Mouse (Mus musculus) Muller cell, postnatal 12 days (primary cell): ENCODE measurements around the gene Rab40c.
"Not testable (repeated sequence)": the region's sequence is repeated elsewhere in the genome, so short reads cannot be mapped to it uniquely, and the experiment has no call there.

Experiments
- DNase-seq: peaks from one replicate; pipeline ENCODE4 v3.0.0-alpha.2; 2015; ENCODE audit errors: inconsistent ontology term

Rab40c gene

DNA sequence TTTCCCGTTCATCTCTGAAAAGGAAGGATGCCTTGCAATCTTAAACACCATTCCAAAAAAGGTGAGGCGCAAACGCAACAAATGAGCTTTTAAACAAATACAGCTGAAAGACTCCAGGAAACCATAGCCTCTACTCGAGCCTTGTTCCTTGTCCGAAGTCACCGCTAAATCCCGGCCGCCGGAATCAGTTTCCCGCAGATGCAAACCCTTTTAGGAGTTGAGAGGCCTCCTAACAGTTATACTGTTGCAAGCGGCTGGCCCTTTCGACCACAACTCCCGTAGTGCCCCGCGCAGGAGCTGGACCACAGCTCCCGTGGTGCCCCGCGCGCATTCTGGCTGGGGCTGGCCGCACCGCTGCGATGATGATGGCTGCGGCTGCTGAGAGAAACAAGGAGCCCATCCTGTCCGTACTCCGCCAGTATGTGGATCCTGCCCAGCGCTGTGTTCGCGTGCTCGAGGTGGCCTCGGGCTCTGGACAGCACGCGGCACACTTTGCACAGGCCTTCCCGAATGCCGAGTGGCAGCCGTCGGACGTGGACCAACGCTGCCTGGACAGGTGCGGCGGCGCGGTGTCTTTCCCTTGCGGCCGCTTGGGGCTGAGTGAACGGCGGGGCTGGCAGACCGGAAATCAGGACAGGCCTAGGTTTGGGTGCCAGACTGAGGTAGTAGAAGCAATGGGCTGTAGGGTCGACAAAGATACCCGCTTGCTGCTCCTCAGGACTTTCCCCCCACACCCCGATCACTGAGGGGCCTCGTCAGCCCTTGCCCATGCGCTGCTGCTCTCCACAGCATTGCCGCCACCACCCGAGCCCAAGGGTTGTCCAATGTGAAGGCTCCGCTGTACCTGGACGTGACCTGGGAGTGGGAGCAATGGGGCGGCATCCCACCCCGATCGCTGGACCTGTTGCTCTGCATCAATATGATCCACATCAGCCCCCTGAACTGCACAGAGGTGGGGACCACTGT, 44.1 kb downstream of the Rab40c start:
- peak; percentile 90 for DNase-seq

DNA sequence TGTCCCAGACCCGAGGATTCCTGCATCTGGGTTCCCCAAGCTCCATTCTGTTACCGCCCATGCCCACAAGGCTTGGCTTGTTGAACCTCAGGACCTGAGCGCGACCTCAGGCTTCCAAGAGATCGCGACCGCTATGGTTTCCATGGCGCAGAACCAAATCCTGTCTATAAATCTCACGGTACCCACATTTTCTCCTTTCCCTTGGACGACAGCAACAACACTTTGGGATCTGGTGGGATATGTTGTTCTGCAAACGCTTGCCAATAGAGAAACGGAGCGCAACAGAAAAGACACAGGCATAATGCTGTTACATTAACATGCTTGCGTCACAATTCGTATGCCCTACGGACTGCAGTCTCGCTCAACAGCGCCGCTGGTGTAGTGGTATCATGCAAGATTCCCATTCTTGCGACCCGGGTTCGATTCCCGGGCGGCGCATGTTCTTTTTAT, 44.8 kb downstream of the Rab40c start, which contains the start of gene Mettl26:
TSS of gene Mettl26 (plus strand) at position 354 of the 450 bp plus-strand sequence.
- DNase-seq = peak; percentile 90

DNA sequence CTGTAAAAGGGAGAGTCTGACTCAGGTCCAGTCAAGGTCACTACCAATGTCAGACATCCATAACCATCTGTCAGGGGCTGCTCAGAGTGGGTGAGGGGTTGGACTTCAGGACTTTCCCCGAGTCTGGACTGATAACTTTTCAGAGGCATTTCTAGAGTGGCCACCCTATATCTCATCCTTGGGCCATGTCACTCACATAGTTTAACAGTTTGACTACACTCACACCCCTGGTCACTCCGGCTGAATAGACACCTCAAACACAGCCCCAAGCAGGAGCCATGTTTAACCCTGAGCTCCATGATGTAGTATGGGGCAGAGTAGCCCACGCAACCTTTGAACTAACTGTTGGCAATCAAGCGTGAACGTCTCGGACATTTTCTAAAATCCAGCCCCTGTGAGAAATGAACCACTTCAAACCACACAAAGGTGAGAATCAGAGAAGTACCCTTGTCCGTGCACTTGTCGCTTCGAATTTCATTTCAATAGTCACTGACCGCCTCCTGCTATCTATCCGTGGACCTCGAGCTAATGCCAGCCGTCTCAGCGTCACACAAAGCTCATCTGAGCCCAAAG, 45.3 kb downstream of the Rab40c start:
- no peak for DNase-seq

DNA sequence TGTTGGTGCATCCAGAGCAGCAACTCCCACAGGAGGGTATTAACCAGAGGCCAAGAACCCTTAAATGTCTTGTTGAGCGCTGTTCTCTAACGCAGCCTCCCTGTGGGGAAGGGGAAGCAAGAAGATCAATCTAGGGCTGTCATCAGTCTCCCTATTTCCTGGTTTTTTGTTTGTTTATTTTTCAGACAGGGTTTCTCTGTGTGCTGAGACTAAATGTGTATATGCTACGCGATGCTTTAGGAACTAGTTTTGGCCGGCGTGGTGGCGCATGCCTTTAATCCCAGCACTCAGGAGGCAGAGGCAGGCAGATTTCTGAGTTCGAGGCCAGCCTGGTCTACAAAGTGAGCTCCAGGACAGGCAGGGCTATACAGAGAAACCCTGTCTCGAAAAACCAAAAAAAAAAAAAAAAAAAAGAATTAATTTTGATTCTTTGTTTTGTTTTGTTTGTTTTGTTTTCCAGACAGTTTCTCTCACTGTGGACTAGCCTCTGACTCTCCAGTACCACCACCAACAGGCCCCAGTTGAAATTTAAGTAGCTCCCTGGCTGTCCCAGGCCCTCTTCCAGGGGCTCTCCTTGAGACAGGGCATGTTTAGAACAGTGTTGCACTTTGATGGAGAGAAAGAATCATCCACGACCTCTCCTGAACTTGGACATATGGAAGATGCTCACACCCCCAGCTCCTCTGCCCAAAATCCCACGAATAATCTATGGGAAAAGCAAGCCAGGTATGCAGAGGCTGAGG, 46.0 kb downstream of the Rab40c start:
- DNase-seq = no peak

DNA sequence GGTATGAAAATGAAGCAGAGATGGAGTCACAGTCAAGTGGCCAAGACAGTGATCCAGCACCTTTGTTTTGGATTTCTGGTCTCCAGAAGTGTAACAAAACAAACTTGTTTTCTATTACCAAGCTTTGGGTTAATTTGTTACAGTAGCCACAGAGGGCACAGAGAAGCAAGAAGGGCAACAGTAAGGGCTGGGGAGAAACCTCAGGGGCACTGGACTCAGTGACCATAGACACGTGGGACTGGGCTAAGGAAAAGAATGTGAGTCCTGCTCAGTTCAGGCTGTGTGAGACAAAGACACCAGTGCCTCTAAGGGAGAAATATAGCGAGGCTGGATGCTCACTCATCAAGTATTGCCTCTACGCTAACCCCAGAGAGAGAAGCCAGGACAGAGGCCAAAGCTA, 46.9 kb downstream of the Rab40c start:
- DNase-seq = no peak

DNA sequence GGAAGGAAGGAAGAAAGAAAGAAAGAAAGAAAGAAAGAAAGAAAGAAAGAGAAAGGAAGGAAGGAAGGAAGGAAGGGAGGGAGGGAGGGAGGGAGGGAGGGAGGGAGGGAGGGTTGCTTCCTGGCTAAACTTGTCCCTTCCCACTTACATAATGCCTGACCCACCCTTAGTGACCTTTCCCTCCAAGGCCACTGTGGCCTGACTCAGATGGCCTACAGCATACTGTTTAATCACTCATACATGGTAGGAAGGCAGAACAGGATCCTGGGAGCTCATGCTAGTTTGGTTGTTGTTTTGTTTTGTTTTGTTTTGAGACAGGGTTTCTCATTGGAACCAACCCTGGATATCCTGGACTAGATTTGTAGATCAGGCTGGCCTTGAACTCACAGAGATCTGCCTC, 48.0 kb downstream of the Rab40c start:
- DNase-seq = not testable (repeated sequence)

DNA sequence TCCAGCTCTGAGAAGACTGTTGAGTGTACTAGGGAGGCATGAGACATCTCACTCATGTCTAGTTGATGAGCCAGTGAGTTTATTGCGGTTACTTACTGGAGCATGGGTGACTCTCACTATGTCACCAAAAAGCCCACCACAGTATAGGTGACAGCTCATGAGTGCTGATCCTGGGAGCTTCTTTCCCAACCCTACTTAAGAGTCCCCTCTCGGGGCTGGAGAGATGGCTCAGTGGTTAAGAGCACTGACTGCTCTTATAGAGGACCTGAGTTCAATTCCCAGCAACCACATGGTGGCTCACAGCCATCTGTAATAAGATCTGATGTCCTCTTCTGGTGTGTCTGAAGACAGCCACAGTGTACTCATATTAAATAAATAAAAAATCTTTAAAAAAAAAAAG, 49.6 kb downstream of the Rab40c start:
- no peak for DNase-seq

DNA sequence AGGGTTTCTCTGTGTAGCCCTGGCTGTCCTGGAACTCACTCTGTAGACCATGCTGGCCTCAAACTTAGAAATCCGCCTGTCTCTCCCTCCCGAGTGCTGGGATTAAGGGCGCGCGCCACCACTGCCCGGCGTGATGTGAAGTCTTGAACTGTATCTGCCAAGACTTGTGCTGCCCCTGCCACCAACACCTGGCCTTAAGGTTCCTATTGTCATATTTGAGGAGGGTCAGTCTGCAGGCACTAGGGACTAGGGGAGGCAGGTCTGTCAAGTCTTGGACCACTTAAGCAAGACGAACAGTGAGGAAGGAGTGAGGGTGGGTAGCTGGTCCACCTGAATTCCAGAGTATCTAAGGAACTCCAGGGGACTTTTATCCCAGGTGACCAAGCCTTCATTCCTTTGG, 50.0 kb downstream of the Rab40c start:
- DNase-seq = no peak

DNA sequence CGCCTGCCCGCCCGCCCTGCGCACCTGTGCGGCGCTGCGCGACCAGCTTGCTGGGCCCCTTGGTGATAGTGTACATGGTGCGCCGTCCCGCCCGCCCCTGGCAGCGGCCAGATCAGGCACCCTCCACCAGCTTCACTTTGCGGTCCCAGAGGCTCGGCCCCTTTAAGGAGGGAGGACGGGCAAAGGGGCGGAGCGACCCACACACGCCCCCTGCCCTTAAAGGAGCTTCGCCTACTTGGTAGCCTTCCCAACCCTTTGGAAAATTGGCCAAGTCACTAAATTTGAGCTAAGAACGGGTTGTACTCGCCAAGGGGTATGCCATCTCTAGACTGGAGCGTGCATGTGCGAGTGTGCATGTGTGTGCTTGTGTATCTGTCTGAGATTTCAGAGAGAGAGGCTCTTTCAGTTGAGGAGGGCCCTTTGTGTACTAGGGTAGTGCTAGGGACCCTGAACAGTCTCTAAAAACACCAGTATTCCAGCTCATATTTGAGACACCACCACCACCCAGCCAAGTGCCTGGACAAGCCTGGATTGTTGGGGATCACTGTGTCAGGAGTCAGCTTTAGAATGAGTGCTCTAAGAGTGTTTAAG, 50.8 kb downstream of the Rab40c start, which contains the start of gene Mcrip2:
TSS of gene Mcrip2 (minus strand) at position 164 of the 591 bp plus-strand sequence.
- DNase-seq = peak; percentile 83

DNA sequence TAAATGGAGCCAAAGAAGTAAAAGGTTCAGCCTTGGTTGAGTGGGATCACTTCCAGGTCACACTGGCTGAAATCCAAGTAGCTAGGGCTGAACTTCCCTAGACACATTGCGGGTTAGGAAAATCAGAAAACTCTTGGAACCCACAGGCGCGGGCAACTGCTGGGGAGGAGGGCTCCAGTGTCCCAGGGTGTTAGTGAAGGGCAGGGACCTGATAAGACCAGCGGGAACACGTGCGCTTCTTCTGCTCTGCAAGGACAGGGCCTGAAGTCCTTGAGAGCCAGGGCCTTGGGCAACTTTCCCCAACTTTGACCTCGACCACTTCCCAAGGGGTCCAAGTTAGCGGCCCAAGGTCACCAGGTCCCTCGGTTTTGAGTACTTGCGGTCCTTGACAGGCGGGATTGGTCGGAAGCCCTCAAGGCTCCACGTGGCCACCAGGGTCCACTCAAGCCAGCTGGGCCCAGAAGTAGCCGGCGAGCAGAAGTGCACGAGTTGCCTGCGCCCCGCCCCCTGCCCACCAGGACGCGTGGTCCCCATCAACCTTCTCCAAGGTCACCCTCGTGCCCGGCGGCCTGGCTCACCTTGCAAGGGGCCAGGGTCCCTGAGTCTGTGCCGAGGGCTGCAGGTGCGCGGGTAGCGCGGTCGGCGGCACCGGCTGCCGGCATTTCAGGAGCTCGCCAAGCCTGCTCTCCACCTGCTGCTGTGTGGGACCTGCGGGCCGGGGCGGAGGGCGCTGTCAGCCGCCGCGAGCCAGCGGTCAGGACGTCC, 51.5 kb downstream of the Rab40c start:
- DNase-seq = peak; percentile 60

DNA sequence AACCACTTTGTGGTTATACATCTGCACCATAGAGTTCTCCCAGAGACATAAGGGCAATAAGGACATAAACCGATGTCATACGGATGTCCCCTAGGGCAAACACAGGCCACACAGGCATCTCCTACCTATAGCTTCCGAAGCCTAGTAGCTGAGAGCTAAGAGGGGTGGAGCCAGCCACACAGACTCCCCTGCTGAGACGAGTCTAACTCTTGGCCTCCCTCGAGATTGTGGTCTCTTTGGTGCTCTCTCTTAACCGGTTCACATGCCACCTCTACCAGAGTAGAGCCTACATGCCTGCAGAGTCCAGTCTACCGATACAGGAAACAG, 52.1 kb downstream of the Rab40c start:
- no peak for DNase-seq

DNA sequence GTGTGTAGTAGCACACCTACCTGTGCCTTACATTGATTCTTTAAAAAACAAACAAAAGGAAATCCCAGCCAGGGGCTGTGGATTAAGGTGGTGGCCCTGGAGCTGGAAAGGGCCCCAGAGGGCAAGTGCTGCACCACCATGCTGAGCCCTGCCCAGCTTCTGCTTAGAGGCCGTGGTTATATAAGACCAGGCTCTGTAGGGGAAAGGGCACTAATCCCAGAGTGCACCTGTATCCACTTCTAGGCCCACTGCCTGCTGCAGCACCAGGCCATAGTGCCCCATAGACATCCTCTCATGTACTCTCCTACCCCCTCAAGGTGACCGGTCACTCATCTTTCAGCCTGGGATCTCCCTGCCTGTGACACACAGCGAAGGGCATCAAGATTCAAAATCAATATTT, 53.4 kb downstream of the Rab40c start:
- DNase-seq = no peak

DNA sequence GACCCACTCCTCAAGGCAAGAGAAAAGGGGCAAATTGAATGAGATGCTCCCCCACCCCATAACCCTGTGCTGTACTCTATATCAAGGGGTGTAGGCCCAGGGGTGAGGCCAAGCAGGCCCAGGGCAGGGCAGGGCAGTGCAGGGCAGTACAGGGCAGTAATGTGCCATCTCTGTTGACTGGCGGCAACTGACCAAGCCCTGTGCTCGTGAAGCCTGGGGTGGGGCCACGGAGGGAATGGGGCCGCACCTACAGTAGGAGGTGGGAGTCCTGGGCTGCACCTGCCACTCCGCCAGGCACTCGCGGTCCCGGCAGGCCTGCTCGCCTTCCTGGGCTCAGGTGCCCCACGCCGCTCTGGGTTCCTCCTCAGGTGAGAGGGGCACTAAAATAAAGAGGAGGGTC, 54.2 kb downstream of the Rab40c start:
- no peak for DNase-seq

DNA sequence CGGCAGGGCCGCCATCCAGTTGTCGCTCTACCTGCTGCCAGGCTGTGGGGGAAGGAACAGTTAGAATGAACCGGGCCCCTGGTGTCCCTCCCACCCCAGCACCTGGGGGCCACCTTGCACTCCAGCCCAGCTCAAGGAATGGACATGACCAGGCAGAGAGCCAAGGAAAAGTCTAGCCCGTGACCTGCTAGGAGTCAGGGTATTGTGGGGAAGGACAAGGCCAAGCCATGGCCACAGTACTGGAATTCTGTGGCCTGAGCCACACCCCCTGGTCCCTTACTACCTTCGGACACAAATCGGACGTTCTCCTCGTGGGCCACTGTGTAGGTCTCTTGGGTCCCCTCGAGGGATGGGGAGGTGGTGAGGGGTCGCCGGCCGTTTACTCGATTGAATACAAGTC, 55.2 kb downstream of the Rab40c start:
- no peak for DNase-seq

DNA sequence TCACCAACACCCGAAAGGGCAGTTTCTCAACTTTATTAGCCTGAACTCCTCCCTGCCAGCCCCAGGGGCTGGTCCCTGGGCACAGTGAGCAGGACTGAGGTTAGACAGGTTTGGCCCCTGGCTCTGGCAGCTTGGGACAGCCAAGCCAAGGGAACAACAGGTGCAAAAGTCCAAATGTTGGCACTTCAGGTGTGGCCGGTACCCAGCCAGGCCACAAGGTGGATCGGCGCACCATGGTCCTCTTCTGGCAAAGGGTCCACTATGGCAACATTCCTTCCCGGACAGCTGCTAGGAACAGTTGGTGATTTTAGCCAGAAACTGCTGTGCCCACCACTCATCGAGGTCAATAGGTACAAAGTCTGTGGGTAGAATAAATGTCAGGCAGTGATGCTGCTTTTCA, 55.8 kb downstream of the Rab40c start:
- no peak for DNase-seq

DNA sequence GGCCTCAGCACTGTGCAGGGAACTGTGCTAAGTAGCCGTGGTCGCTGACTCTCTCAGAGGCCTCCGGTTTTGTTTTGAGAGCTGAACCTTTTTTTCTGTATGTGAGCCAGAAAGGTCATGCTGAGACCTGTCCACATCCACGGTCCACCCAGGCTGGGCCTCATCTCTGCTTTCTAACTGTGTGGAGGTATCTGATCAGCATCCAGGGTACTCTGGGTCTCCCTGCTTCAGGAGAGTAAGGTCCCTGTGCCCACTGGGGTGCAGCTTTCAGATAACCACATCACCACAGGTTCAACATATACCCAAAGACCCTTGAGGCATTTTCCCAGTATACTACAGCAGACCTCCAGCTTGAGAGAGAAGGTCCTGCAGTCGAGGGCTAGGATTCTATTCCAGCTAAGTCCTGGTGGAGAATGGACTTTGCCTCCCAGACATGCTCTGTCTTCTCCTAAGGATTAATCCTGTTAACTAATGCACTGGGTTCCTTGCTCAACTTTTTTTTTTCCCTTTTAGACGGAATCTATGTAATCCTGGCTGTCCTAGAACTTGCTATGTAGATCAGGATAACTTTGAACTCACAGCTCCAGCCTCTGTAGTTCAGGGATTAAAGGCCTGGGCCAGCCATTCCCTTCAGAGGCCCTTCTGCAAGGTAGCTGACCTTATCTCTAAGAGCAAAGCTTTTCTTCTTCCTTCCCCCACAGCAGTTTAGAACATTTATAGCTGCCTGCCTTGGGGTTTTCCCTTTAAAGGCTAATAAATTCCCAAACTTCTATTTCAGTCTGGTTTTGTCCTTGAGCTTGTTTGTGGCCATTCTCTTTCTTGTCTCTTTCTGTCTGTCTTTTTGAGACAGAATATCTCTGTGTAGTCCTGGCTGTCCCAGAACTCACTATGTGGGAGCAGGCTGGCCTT, 57.6 kb downstream of the Rab40c start:
- DNase-seq = no peak

DNA sequence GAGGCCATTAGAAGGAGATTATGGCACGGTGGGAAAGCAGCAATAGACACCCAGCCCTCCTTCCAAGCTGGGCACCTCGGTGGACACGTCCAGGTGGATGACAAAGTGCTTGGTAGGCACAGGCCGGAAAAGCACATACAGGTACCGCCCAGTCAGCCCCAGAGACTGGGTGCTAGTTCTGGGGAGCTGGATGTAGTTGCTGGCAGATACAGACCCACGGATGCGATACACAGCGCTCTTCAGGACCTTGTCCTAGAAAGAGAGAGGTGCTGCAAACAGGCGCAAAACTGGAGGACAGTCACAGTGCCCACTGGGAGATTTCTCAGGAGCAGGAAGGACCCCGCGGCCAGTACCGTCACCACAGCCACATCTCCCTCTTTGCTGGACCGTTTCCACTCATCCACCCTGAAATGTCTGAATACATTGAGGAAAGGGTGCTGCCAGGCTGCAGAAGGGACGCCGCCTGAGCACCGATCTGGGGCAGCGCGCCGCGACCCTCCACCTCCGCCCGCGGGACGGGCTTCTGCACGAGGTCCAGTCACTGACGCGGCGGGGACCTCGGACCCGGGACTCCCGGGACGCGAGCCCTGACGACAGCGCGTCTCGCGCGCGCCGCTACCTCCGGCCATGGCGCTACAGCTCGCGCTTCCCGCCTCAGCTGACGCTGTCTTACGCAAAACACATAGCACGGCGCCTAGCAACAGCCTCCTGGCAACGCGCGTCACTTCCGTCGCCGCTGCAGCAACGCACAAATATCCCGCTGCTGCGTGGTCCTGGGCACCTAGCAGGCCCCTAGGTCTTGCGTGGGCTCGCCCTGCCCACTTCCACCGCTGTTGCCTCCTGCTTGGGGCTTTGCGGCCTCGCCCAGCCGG, 58.5 kb downstream of the Rab40c start, which contains the start of gene Wdr90:
TSS of gene Wdr90 (minus strand) at position 670 of the 872 bp plus-strand sequence.
- DNase-seq = peak; percentile 85

DNA sequence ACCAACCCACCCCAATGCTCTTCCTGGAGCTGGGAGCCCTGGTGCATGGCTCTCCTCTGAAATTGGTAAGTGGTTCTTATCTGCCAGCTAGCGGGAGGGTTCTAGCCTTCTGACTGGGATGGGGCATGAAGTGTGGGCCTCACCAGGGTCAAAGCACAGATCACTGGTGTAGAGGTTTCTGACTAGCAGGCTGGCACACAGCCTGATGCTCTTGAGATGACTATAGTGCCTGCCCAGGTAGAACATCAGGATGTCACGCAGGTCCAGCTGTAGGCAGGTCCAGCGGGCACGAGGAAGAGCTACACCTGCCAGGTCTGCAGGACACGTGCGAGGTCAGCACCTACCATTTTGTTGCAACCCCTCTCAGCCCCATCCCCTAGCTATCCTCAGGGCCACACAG, 59.3 kb downstream of the Rab40c start:
- DNase-seq = no peak

DNA sequence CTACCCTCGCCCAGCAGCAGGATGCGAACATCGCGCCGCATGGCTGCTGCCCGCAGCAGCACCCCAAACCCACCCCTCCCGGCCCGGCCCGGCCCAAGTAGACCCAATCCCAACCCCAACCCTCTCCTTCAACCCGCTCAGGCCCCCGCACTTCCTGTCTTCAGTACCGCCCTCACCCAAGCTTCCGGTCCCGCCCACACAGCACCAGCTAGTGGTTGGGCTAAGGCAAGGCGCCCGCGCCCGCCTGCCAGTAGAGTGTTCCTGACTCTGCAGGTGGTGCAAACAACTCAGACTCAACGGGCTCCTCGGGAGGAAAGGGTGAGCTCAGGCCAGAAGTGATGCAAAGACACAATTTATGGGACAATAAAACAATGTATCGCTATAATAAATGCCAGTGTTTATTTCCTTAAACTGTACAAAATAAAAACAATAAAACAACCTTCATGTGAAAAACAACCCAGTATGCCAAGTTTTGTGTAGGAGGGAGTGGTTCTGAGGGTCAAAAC, 75.1 kb downstream of the Rab40c start, which contains the start of gene Rhot2:
TSS of gene Rhot2 (minus strand) at position 456 of the 506 bp plus-strand sequence.
- peak; percentile 96 for DNase-seq
